Mouse (Mus musculus): Measurements from ENCODE around the gene Scml4. TPM values are rescaled to one million over a fixed set of nuclear protein-coding genes. Genes with fewer than 3 reads are reported as not detected.

Gene Scml4
- polyA plus RNA-seq (2012) = not detected in 2 replicates

GRCm38 (mm10) chr10:42860159-42860911 is at the start of gene Scml4:
Gene Scml4, plus strand, starts transcription at chr10:42860370.
- no peaks in the 10 kb centered on the region for H3K4me1 ChIP-seq (ENCODE audit: control insufficient read depth)
- TF ChIP-seq GATA1 (IDR thresholded peaks at IDR 0.05; ENCODE audit: low read length) (no peak), TAL1 (IDR thresholded peaks at IDR 0.05; ENCODE audit: low read length) (no peak)
- no peaks in the 10 kb centered on the region for H3K36me3 ChIP-seq (ENCODE audit: control insufficient read depth)
- peaks cover 9% of the 10 kb centered on the region for H3K27me3 ChIP-seq (ENCODE audit: control insufficient read depth)
- peaks cover 6% of the 10 kb centered on the region for H3K9me3 ChIP-seq (ENCODE audit: control insufficient read depth, low read length)
- no peak within 1 kb of the TSS for H3K4me3 ChIP-seq (replicated peaks)

DNA sequence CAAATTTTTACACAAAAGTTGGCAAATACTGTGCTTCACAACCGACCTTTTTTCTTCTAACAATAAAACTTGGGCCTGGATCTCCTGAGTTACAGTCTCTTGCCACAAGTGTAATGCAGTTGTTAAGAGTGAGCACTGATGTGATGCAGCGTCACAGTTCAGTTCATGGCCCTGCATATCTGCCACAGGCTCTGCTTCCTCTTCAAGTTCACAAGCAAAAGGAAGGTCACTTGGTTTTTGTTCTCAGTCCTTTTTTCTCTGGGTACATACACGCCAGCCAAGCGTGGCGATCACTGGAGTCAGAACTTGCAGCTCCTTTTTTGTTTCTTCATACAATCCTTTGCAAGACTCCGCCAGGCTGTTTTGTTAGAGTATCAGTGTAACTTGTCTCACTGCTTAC is 34.2 kb upstream of the Scml4 start:
- Histone ChIP-seq H3K9me3 (ENCODE audit: control insufficient read depth, low read length) (no peaks in the 10 kb centered on the region), H3K36me3 (ENCODE audit: control insufficient read depth) (peaks cover 61% of the 10 kb centered on the region), H3K4me1 (ENCODE audit: control insufficient read depth) (no peaks in the 10 kb centered on the region), H3K27me3 (ENCODE audit: control insufficient read depth) (no peaks in the 10 kb centered on the region), H3K4me3 (replicated peaks) (no peak overlapping the region)
- no peak for TF ChIP-seq TAL1 (IDR thresholded peaks at IDR 0.05; ENCODE audit: low read length)
- no peak for TF ChIP-seq GATA1 (IDR thresholded peaks at IDR 0.05; ENCODE audit: low read length)

GRCm38 (mm10) chr10:42827155-42827554 is 33.0 kb upstream of the Scml4 start:
- no peaks in the 10 kb centered on the region for H3K9me3 ChIP-seq (ENCODE audit: control insufficient read depth, low read length)
- no peak overlapping the region for H3K4me3 ChIP-seq (replicated peaks)
- H3K36me3 ChIP-seq (ENCODE audit: control insufficient read depth) = peaks cover 68% of the 10 kb centered on the region
- no peak for TF ChIP-seq TAL1 (IDR thresholded peaks at IDR 0.05; ENCODE audit: low read length)
- TF ChIP-seq GATA1 (IDR thresholded peaks at IDR 0.05; ENCODE audit: low read length) = no peak
- H3K27me3 ChIP-seq (ENCODE audit: control insufficient read depth) = no peaks in the 10 kb centered on the region
- H3K4me1 ChIP-seq (ENCODE audit: control insufficient read depth) = no peaks in the 10 kb centered on the region

GRCm38 (mm10) chr10:42830007-42830406 is 30.2 kb upstream of the Scml4 start:
- H3K27me3 ChIP-seq (ENCODE audit: control insufficient read depth) = no peaks in the 10 kb centered on the region
- TF ChIP-seq GATA1 (IDR thresholded peaks at IDR 0.05; ENCODE audit: low read length) (no peak), TAL1 (IDR thresholded peaks at IDR 0.05; ENCODE audit: low read length) (no peak)
- no peaks in the 10 kb centered on the region for H3K9me3 ChIP-seq (ENCODE audit: control insufficient read depth, low read length)
- H3K4me3 ChIP-seq (replicated peaks) = no peak overlapping the region
- H3K36me3 ChIP-seq (ENCODE audit: control insufficient read depth) = peaks cover 77% of the 10 kb centered on the region
- H3K4me1 ChIP-seq (ENCODE audit: control insufficient read depth) = no peaks in the 10 kb centered on the region

DNA sequence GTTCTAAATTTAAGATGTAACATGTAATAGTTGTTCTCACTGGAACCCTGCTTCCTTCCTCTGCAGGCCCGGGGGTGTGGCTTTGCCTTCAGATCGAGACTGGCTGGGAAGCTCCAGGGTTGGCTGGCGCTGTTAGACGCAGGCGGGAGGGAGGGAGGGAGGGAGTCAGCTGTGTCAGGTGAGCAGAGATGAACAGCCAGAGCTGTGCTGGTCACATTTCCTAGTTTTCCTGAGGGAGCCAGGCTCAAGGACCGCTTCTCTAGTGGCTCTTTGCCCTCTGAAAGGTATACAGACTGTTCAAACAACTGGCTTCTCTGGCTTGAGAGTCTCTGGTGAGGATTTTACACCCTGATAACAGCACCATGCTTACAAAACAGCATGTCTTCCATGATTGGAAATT is 29.8 kb upstream of the Scml4 start:
- no peak for TF ChIP-seq TAL1 (IDR thresholded peaks at IDR 0.05; ENCODE audit: low read length)
- TF ChIP-seq GATA1 (IDR thresholded peaks at IDR 0.05; ENCODE audit: low read length) = no peak
- no peaks in the 10 kb centered on the region for H3K27me3 ChIP-seq (ENCODE audit: control insufficient read depth)
- no peaks in the 10 kb centered on the region for H3K9me3 ChIP-seq (ENCODE audit: control insufficient read depth, low read length)
- peaks cover 77% of the 10 kb centered on the region for H3K36me3 ChIP-seq (ENCODE audit: control insufficient read depth)
- H3K4me1 ChIP-seq (ENCODE audit: control insufficient read depth) = no peaks in the 10 kb centered on the region
- no peak overlapping the region for H3K4me3 ChIP-seq (replicated peaks)

GRCm38 (mm10) chr10:42832677-42833076 is 27.5 kb upstream of the Scml4 start:
- Histone ChIP-seq H3K4me3 (replicated peaks) (no peak overlapping the region), H3K27me3 (ENCODE audit: control insufficient read depth) (no peaks in the 10 kb centered on the region), H3K4me1 (ENCODE audit: control insufficient read depth) (no peaks in the 10 kb centered on the region), H3K9me3 (ENCODE audit: control insufficient read depth, low read length) (no peaks in the 10 kb centered on the region), H3K36me3 (ENCODE audit: control insufficient read depth) (peaks cover 64% of the 10 kb centered on the region)
- no peak for TF ChIP-seq TAL1 (IDR thresholded peaks at IDR 0.05; ENCODE audit: low read length)
- no peak for TF ChIP-seq GATA1 (IDR thresholded peaks at IDR 0.05; ENCODE audit: low read length)

GRCm38 (mm10) chr10:42833871-42834727 is 26.1 kb upstream of the Scml4 start:
- TF ChIP-seq GATA1 (IDR thresholded peaks at IDR 0.05; ENCODE audit: low read length) (no peak), TAL1 (IDR thresholded peaks at IDR 0.05; ENCODE audit: low read length) (no peak)
- Histone ChIP-seq H3K9me3 (ENCODE audit: control insufficient read depth, low read length) (no peaks in the 10 kb centered on the region), H3K4me1 (ENCODE audit: control insufficient read depth) (no peaks in the 10 kb centered on the region), H3K36me3 (ENCODE audit: control insufficient read depth) (peaks cover 51% of the 10 kb centered on the region), H3K27me3 (ENCODE audit: control insufficient read depth) (no peaks in the 10 kb centered on the region), H3K4me3 (replicated peaks) (no peak overlapping the region)

DNA sequence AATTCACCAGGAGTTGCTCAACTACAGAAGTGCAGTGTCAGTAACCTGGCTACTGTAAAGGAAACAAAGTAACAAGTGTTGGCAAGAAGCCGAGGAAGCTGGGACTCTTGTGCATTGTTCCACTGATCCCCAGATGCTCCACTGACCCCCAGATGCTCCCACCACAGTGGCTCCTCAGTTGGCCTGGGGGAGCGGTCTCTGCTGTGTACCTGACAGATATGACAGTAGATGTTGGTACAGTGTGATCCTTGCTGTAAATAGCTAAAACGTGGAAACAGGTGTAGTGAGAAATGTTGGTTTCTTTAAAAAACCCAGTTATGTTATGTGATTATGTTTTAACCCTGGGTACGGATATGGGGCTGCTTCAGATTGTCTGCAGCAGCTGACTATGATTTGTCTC is 22.1 kb upstream of the Scml4 start:
- no peaks in the 10 kb centered on the region for H3K9me3 ChIP-seq (ENCODE audit: control insufficient read depth, low read length)
- TF ChIP-seq GATA1 (IDR thresholded peaks at IDR 0.05; ENCODE audit: low read length) = no peak
- no peak for TF ChIP-seq TAL1 (IDR thresholded peaks at IDR 0.05; ENCODE audit: low read length)
- no peaks in the 10 kb centered on the region; the same call in 1 of the 2 replicates for H3K4me1 ChIP-seq (ENCODE audit: control insufficient read depth)
- H3K4me3 ChIP-seq (replicated peaks) = no peak overlapping the region
- H3K27me3 ChIP-seq (ENCODE audit: control insufficient read depth) = no peaks in the 10 kb centered on the region
- H3K36me3 ChIP-seq (ENCODE audit: control insufficient read depth) = peaks cover 17% of the 10 kb centered on the region

DNA sequence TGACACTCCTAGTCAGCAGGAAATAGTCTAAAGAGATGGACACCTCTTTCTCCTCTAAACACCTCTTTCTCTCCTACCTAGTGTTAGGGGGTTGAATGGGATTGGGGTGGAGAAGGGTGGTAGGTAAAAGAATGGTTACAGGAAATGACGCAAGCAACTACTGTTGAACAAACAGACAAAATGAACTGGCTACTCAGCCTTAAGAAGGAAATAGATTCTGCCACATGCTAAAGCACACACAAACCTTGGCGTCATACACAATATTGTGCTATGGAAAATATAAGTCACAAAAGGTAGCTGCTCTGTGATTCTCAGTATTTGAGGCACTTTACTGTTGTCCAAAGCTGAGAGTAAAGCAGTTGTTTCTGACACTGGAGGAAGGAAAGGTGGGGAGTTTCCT is 21.4 kb upstream of the Scml4 start:
- no peak overlapping the region for H3K4me3 ChIP-seq (replicated peaks)
- TF ChIP-seq GATA1 (IDR thresholded peaks at IDR 0.05; ENCODE audit: low read length) = no peak
- no peak for TF ChIP-seq TAL1 (IDR thresholded peaks at IDR 0.05; ENCODE audit: low read length)
- no peaks in the 10 kb centered on the region for H3K9me3 ChIP-seq (ENCODE audit: control insufficient read depth, low read length)
- H3K4me1 ChIP-seq (ENCODE audit: control insufficient read depth) = no peaks in the 10 kb centered on the region; the same call in 1 of the 2 replicates
- no peaks in the 10 kb centered on the region for H3K27me3 ChIP-seq (ENCODE audit: control insufficient read depth)
- peaks cover 11% of the 10 kb centered on the region for H3K36me3 ChIP-seq (ENCODE audit: control insufficient read depth)

All from erythroblast, embryonic 14.5 days (primary cell).